Mouse (Mus musculus) left cerebral cortex, adult 9 months (tissue): ENCODE results near the gene Runx3.

Experiments
- DNase-seq, 2 experiments: peaks; one replicate each; pipeline ENCODE4 v3.0.0; 2022; ENCODE audit warnings: low spot score in 2 of 2

The Runx3 gene

GRCm38 (mm10) chr4:135221632-135222407 is 101.4 kb downstream of the Runx3 start:
- no peak for DNase-seq

- no peak for DNase-seq
These were observed 103.4 kb downstream of the Runx3 start for GRCm38 (mm10) chr4:135223808-135224207.

GRCm38 (mm10) chr4:135226008-135226667 is 105.7 kb downstream of the Runx3 start:
- DNase-seq: no peak
